Mouse (Mus musculus) C2C12 (cell line): Measurements from ENCODE around the gene Trpc5os.

Source experiments
- CEBPB ChIP-seq: IDR thresholded peaks from one replicate; pipeline ENCODE4 v1.6.1; 2011; ENCODE audit warnings: low read depth, mild to moderate bottlenecking, control low read depth, moderate library complexity
- CTCF ChIP-seq: IDR thresholded peaks from one replicate; pipeline ENCODE4 v1.5.1; 2011; ENCODE audit not compliant: control insufficient read depth, insufficient read depth, insufficient read length
- MAX ChIP-seq: IDR thresholded peaks from one replicate; pipeline ENCODE4 v1.6.1; 2011; ENCODE audit warnings: mild to moderate bottlenecking, control low read depth
- USF1 ChIP-seq: IDR thresholded peaks from one replicate; pipeline ENCODE4 v1.6.1; 2011; ENCODE audit warnings: low read depth, mild to moderate bottlenecking, control low read depth, moderate library complexity

DNA sequence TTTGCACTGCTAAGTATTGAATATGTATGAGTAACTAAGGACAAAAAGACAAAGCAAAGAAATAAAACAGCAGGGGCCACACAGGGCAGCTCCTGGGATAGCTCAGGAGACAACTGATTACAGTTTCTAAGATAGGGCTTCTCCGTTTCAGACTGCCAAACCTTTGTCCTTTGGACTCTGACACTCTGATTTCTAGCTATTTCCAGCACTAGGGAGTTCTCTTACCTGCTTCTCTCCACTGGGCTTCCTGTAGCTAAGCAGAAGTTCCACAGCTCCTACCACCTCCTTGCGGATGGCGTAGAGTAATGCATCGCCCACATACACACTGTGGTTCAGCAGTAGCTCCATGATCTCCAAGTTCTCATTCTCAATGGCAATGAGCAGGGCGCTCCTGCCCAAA is 66.9 kb downstream of the Trpc5os start:
- TF ChIP-seq MAX (no peak), CTCF (no peak), USF1 (no peak), CEBPB (no peak)
